Mouse (Mus musculus): Measurements from ENCODE around the gene Btbd35f13. TPM values are rescaled to one million over a fixed set of nuclear protein-coding genes. Genes with fewer than 3 reads are reported as not detected.
"Not testable (repeated sequence)": the region's sequence is repeated elsewhere in the genome, so short reads cannot be mapped to it uniquely, and the experiment has no call there.

Gene Btbd35f13
- not detected in 2 replicates for polyA plus RNA-seq (2014; fragmentation: Nextera tagmentation; extraction: Ambion mirVana)

- not testable (repeated sequence) for H3K9me3 ChIP-seq (ENCODE audit: control insufficient read depth, low read length); H3K36me3 ChIP-seq (ENCODE audit: control insufficient read depth, insufficient read depth, low read length); H3K4me1 ChIP-seq (replicated peaks; ENCODE audit: control insufficient read depth, insufficient read depth, low read length); H3K27ac ChIP-seq (ENCODE audit: low read depth, low read length); H3K4me3 ChIP-seq (ENCODE audit: low read depth, low read length); H3K4me2 ChIP-seq (replicated peaks; ENCODE audit: low read depth, low read length); H3K9ac ChIP-seq (ENCODE audit: low read depth, low read length); DNase-seq (ENCODE audit: low spot score); ATAC-seq (ENCODE audit: low FRiP score); H3K27me3 ChIP-seq (ENCODE audit: control insufficient read depth, insufficient read depth, low read length)
- 76% methylated on average over 2 of the region's 3 CpGs for WGBS
Measured at GRCm38 (mm10) chrX:33656872-33657271, at the start of gene Btbd35f13. Btbd35f13 (plus strand) TSS chrX:33657172.

- H3K9ac ChIP-seq (ENCODE audit: low read depth, low read length); H3K27ac ChIP-seq (ENCODE audit: low read depth, low read length); ATAC-seq (ENCODE audit: low FRiP score); H3K4me1 ChIP-seq (replicated peaks; ENCODE audit: control insufficient read depth, insufficient read depth, low read length); H3K4me3 ChIP-seq (ENCODE audit: low read depth, low read length); H3K36me3 ChIP-seq (ENCODE audit: control insufficient read depth, insufficient read depth, low read length); H3K27me3 ChIP-seq (ENCODE audit: control insufficient read depth, insufficient read depth, low read length); DNase-seq (ENCODE audit: low spot score); H3K9me3 ChIP-seq (ENCODE audit: control insufficient read depth, low read length); H3K4me2 ChIP-seq (replicated peaks; ENCODE audit: low read depth, low read length): not testable (repeated sequence)
- no CpG with 5 or more reads among the region's 3 CpGs for WGBS
Measured at GRCm38 (mm10) chrX:33702249-33702648, 45.3 kb downstream of the Btbd35f13 start, which contains the start of gene Btbd35f14. Btbd35f14 (minus strand) TSS chrX:33702349.

Other genes with a start within 250 kb of the Btbd35f13 start
- not detected in 2 replicates for gene Btbd35f15, start 79.9 kb upstream of the Btbd35f13 start, polyA plus RNA-seq (2014; fragmentation: Nextera tagmentation; extraction: Ambion mirVana)
- not detected in 2 replicates for gene Btbd35f14, start 45.2 kb downstream of the Btbd35f13 start, polyA plus RNA-seq (2014; fragmentation: Nextera tagmentation; extraction: Ambion mirVana)